Mouse (Mus musculus): ENCODE data around the gene Cyct. TPM values are rescaled to one million over a fixed set of nuclear protein-coding genes. Genes with fewer than 3 reads are reported as not detected.
A peak's percentile ranks its signal among the peaks of the same experiment; 100 is the strongest.

The Cyct gene
- polyA plus RNA-seq, 1 experiment = not detected

GRCm38 (mm10) chr2:76338215-76339156, 21.8 kb downstream of the Cyct start, which contains the start of gene Pde11a:
Pde11a (minus strand) TSS chr2:76338774.
- DNase-seq (ENCODE audit: extremely low spot score in 1 of 2, low spot score in 1 of 2) = peak in 1 of 2 experiments; percentile 11

GRCm38 (mm10) chr2:76334596-76334995, 25.7 kb downstream of the Cyct start:
- no peak for DNase-seq (ENCODE audit: extremely low spot score in 1 of 2, low spot score in 1 of 2)

- no peak for DNase-seq (ENCODE audit: extremely low spot score in 1 of 2, low spot score in 1 of 2)
These were observed 28.0 kb downstream of the Cyct start for GRCm38 (mm10) chr2:76332161-76332805.

- no peak for DNase-seq (ENCODE audit: extremely low spot score in 1 of 2, low spot score in 1 of 2)
These were observed 30.2 kb downstream of the Cyct start for GRCm38 (mm10) chr2:76330081-76330480.

GRCm38 (mm10) chr2:76326161-76326560, 34.1 kb downstream of the Cyct start:
- no peak for DNase-seq (ENCODE audit: extremely low spot score in 1 of 2, low spot score in 1 of 2)

- no peak for DNase-seq (ENCODE audit: extremely low spot score in 1 of 2, low spot score in 1 of 2)
These were observed 35.8 kb downstream of the Cyct start for GRCm38 (mm10) chr2:76324463-76324862.

GRCm38 (mm10) chr2:76323185-76323875, 36.9 kb downstream of the Cyct start:
- peak; percentile 10 to 39 for DNase-seq (ENCODE audit: extremely low spot score in 1 of 2, low spot score in 1 of 2)

- DNase-seq (ENCODE audit: extremely low spot score in 1 of 2, low spot score in 1 of 2) = no peak
These were observed 39.9 kb downstream of the Cyct start for GRCm38 (mm10) chr2:76320336-76320735.

- no peak for DNase-seq (ENCODE audit: extremely low spot score in 1 of 2, low spot score in 1 of 2)
These were observed 41.0 kb downstream of the Cyct start for GRCm38 (mm10) chr2:76319231-76319630.

Other genes with a start within 250 kb of the Cyct start
- gene Pde11a, start 21.7 kb downstream of the Cyct start, polyA plus RNA-seq (2012; rRNA removed) = 1.1 and 1.6 TPM in 2 replicates
- gene Rbm45, start 9.5 kb upstream of the Cyct start, polyA plus RNA-seq (2012; rRNA removed) = 23.6 and 29.4 TPM in 2 replicates
- gene Osbpl6, start 46.1 kb upstream of the Cyct start, polyA plus RNA-seq (2012; rRNA removed) = 18.2 and 19.2 TPM in 2 replicates

Measured in frontal cortex, adult 2 months (tissue).